Mouse (Mus musculus) MEL (cell line): ENCODE data around the gene Ccnd1. TPM values are rescaled to one million over a fixed set of nuclear protein-coding genes. Genes with fewer than 3 reads are reported as not detected.
"Not testable (repeated sequence)": the region's sequence is repeated elsewhere in the genome, so short reads cannot be mapped to it uniquely, and the experiment has no call there.

Source experiments
- DNase-seq: peaks from one replicate; pipeline ENCODE4 v3.0.0; 2011; ENCODE audit warnings: low read depth, low spot score
- H3K27ac ChIP-seq: 2 replicates; pipeline ENCODE4 v1.5.1; 2012; ENCODE audit warnings: low read depth, mild to moderate bottlenecking, control low read depth, low read length, moderate library complexity; ENCODE audit not compliant: control insufficient read depth
- H3K27me3 ChIP-seq, 2 experiments: fragments of 150-350 bp in 1 of 2; sonication (generic) in 1 of 2; 2 replicates each; pipeline ENCODE4 v1.6.1; 2012; ENCODE audit warnings: low read length in 2 of 2, mild to moderate bottlenecking in 2 of 2, improper control_type of control experiment in 1 of 2, moderate library complexity in 1 of 2; ENCODE audit not compliant: insufficient read depth in 2 of 2, control insufficient read depth in 1 of 2
- H3K36me3 ChIP-seq, 2 experiments: 2 replicates each; pipeline ENCODE4 v1.6.1; 2012 to 2014; ENCODE audit warnings: low read length in 2 of 2, improper control_type of control experiment in 1 of 2, inconsistent platforms in 1 of 2, mild to moderate bottlenecking in 1 of 2; ENCODE audit not compliant: insufficient read depth in 2 of 2, control insufficient read depth in 1 of 2
- H3K4me1 ChIP-seq, 2 experiments: fragments of 150-350 bp in 1 of 2; sonication (generic) in 1 of 2; 2 replicates each; pipeline ENCODE4 v1.6.1; 2012; ENCODE audit warnings: low read length in 2 of 2, improper control_type of control experiment in 1 of 2, mild to moderate bottlenecking in 1 of 2; ENCODE audit not compliant: insufficient read depth in 2 of 2, control insufficient read depth in 1 of 2
- H3K4me3 ChIP-seq, 2 experiments: fragments of 150-350 bp in 1 of 2; sonication (generic) in 1 of 2; 2 replicates each; pipeline ENCODE4 v1.5.1; 2012; ENCODE audit warnings: low read depth in 2 of 2, low read length in 2 of 2, mild to moderate bottlenecking in 2 of 2, moderate library complexity in 2 of 2, control low read depth in 1 of 2, improper control_type of control experiment in 1 of 2; ENCODE audit not compliant: control insufficient read depth in 1 of 2, insufficient read depth in 1 of 2
- H3K79me2 ChIP-seq: 2 replicates; pipeline ENCODE4 v1.6.1; 2012; ENCODE audit warnings: mild to moderate bottlenecking, low read length, moderate library complexity; ENCODE audit not compliant: control insufficient read depth, poor library complexity, insufficient read depth
- H3K9ac ChIP-seq: 2 replicates; pipeline ENCODE4 v1.6.1; 2012; ENCODE audit warnings: low read depth, mild to moderate bottlenecking, control low read depth, low read length, moderate library complexity; ENCODE audit not compliant: control insufficient read depth, poor library complexity, severe bottlenecking
- H3K9me3 ChIP-seq: fragments of 150-350 bp; sonication (generic); replicated peaks from 2 replicates; pipeline ENCODE4 v1.6.1; 2012; ENCODE audit warnings: mild to moderate bottlenecking, low read length, improper control_type of control experiment, moderate library complexity; ENCODE audit not compliant: insufficient read depth
- CHD2 ChIP-seq: IDR thresholded peaks from 2 replicates; pipeline ENCODE4 v1.6.1; 2011; ENCODE audit warnings: low read length, improper control_type of control experiment
- CTCF ChIP-seq, 3 experiments: IDR thresholded peaks in 2 of 3; conservative IDR thresholded peaks in 1 of 3; 2 replicates each; pipeline ENCODE4 v1.5.1; 2011 to 2012; ENCODE audit warnings: low read length in 3 of 3, low read depth in 2 of 3, mild to moderate bottlenecking in 2 of 3, improper control_type of control experiment in 1 of 3, inconsistent platforms in 1 of 3, mixed read lengths in 1 of 3, moderate library complexity in 1 of 3; ENCODE audit not compliant: control insufficient read depth in 1 of 3, insufficient read depth in 1 of 3, poor library complexity in 1 of 3, severe bottlenecking in 1 of 3
- GATA1 ChIP-seq: IDR thresholded peaks from 2 replicates; pipeline ENCODE4 v1.6.1; 2011; ENCODE audit warnings: low read depth, low read length, improper control_type of control experiment
- MAFK ChIP-seq: IDR thresholded peaks from 2 replicates; pipeline ENCODE4 v1.6.1; 2011; ENCODE audit warnings: low read depth, mild to moderate bottlenecking, low read length, improper control_type of control experiment, borderline replicate concordance
- POLR2AphosphoS2 ChIP-seq: IDR thresholded peaks from 2 replicates; pipeline ENCODE4 v1.6.1; 2011; ENCODE audit warnings: low read length, improper control_type of control experiment
- RAD21 ChIP-seq: IDR thresholded peaks from 2 replicates; pipeline ENCODE4 v1.6.1; 2011; ENCODE audit warnings: mild to moderate bottlenecking, low read depth, low read length, improper control_type of control experiment
- RCOR1 ChIP-seq: IDR thresholded peaks from 2 replicates; pipeline ENCODE4 v1.6.1; 2012; ENCODE audit warnings: low read depth, mild to moderate bottlenecking, inconsistent platforms, low read length, improper control_type of control experiment
- SIN3A ChIP-seq: IDR thresholded peaks from 2 replicates; pipeline ENCODE4 v1.6.1; 2012; ENCODE audit warnings: low read length, improper control_type of control experiment, inconsistent platforms
- SMC3 ChIP-seq: IDR thresholded peaks from 2 replicates; pipeline ENCODE4 v1.6.1; 2011; ENCODE audit warnings: low read depth, low read length, improper control_type of control experiment
- TAL1 ChIP-seq: IDR thresholded peaks from 2 replicates; pipeline ENCODE4 v1.6.1; 2012; ENCODE audit warnings: mild to moderate bottlenecking, inconsistent platforms, low read length, moderate library complexity, mixed read lengths
- TCF12 ChIP-seq: IDR thresholded peaks from 2 replicates; pipeline ENCODE4 v1.6.1; 2014; ENCODE audit warnings: low read depth, mild to moderate bottlenecking, inconsistent platforms, low read length, improper control_type of control experiment, moderate library complexity
- ZMIZ1 ChIP-seq: IDR thresholded peaks from 2 replicates; pipeline ENCODE4 v1.6.1; 2012; ENCODE audit warnings: low read depth, mild to moderate bottlenecking, inconsistent platforms, low read length, improper control_type of control experiment, moderate library complexity
- polyA plus RNA-seq, 2 experiments: library from polyadenylated mRNA; stranded (reverse) in 1 of 2; unstranded in 1 of 2; fragments of >175 nt in 1 of 2; fragments of >200 nt in 1 of 2; gene quantifications; 2 replicates each; pipeline versions ENCODE4 v1.2.1 to v1.2.4; 2012; ENCODE audit warnings: low replicate concordance in 2 of 2, low read depth in 1 of 2; ENCODE audit not compliant: insufficient read length in 2 of 2, insufficient read depth in 1 of 2, missing spikeins in 1 of 2
- total RNA-seq: library from RNA; depleted of rRNA; stranded (reverse); fragments of 300-350 nt; gene quantifications from 2 replicates; pipeline ENCODE4 v1.2.3, GENCODE M21; 2012

Gene Ccnd1
- total and polyA plus RNA-seq, 3 experiments, result 0.08 to 0.38 TPM; not detected in 1

DNA sequence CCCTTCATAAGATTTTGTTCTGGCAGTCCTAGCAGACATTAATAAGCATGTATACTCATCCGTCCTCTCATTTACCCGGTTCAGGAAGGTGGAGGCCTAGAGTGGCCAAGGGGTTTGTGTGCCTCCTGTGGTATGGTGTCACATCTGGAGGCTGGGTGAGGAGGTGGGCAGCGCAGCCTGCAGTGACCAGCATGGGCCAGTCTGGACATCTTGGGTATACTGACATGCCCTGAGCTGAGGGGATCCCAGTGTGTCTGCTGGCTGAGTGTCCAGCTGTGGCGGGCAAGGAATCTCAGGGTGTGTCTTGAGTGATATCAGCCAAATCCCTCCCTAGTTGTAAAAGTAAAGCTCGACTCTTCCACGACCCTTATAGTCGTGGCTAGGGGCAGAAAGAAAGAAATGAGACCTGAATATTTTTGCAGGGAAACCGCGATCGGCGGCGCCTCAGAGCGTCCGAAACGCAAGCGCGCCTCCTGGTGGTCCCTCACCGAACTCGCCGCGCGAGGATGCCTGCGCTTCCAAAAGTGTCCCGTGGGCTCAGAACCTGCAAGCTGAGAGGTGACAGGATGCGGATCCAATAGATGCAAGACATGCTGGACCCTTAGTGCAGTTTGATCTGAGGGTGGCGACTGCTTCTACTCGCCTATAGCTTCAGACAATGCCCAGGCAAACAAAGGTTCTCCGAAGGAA is 32.9 kb downstream of the Ccnd1 start:
- H3K4me3 ChIP-seq, result peak overlapping the region; percentile 56 to 71
- peak; percentile 52 for TF ChIP-seq SMC3
- TF ChIP-seq RAD21, result peak; percentile 40
- TF ChIP-seq SIN3A, result peak; percentile 44; the same call in 1 of the 2 replicates
- TF ChIP-seq CTCF (IDR thresholded peaks at IDR 0.05 in 2 of 3, conservative IDR thresholded peaks at IDR 0.05 in 1 of 3; ENCODE audit: control insufficient read depth in 1 of 3, insufficient read depth in 1 of 3, low read depth in 2 of 3, low read length in 3 of 3, poor library complexity in 1 of 3, severe bottlenecking in 1 of 3), result peak; percentile 53 to 83 (median 64)
- TF ChIP-seq POLR2AphosphoS2, result no peak
- H3K9me3 ChIP-seq, result no peaks in the 10 kb centered on the region
- no peaks in the 10 kb centered on the region for H3K79me2 ChIP-seq
- H3K27ac ChIP-seq, result no peak overlapping the region
- H3K9ac ChIP-seq, result peak overlapping the region; percentile 60
- H3K27me3 ChIP-seq, result no peaks in the 10 kb centered on the region
- H3K36me3 ChIP-seq, result no peaks in the 10 kb centered on the region
- H3K4me1 ChIP-seq, result peaks cover 0 to 2% of the 10 kb centered on the region in 2 experiments; a peak in 1 of 4 replicates
- DNase-seq, result peak; percentile 74

DNA sequence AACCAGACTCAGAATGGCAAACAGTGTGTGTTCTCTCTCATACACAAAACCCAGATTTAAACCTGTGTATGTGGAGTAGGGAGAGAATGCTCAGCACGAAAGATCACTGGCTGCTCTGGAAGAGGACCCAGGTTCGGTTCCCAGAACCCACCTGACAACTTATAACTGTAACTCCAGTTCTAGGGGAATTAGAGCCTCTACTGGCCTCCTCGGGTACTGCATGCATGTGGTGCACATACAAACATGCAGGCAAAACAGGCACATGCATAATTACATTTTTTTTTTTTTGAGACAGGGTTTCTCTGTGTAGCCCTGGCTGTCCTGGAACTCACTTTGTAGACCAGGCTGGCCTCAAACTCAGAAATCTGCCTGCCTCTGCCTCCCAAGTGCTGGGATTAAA is 34.2 kb downstream of the Ccnd1 start:
- not testable (repeated sequence) for H3K36me3 ChIP-seq, H3K27me3 ChIP-seq, H3K27ac ChIP-seq, H3K4me3 ChIP-seq, H3K9ac ChIP-seq, H3K79me2 ChIP-seq, H3K9me3 ChIP-seq, H3K4me1 ChIP-seq
- peak; percentile 59 for DNase-seq
- peak; percentile 28 to 49 (median 48) for TF ChIP-seq CTCF (IDR thresholded peaks at IDR 0.05 in 2 of 3, conservative IDR thresholded peaks at IDR 0.05 in 1 of 3; ENCODE audit: control insufficient read depth in 1 of 3, insufficient read depth in 1 of 3, low read depth in 2 of 3, low read length in 3 of 3, poor library complexity in 1 of 3, severe bottlenecking in 1 of 3)

GRCm38 (mm10) chr7:144898506-144898905 is 41.2 kb downstream of the Ccnd1 start:
- Histone ChIP-seq H3K9me3 (no peaks in the 10 kb centered on the region), H3K4me3 (no peak overlapping the region), H3K4me1 (peaks cover 5 to 13% of the 10 kb centered on the region in 2 experiments; a peak in 2 of 4 replicates), H3K9ac (no peak overlapping the region), H3K27me3 (no peaks in the 10 kb centered on the region), H3K79me2 (peaks cover 15% of the 10 kb centered on the region), H3K27ac (no peak overlapping the region), H3K36me3 (peaks cover 0 to 9% of the 10 kb centered on the region in 2 experiments; a peak in 2 of 4 replicates)
- no peak for DNase-seq
- TF ChIP-seq RCOR1, result no peak
- no peak for TF ChIP-seq CHD2
- TF ChIP-seq ZMIZ1, result no peak
- TF ChIP-seq MAFK, result no peak
- TF ChIP-seq GATA1, result no peak
- TF ChIP-seq TCF12, result no peak
- no peak for TF ChIP-seq TAL1
